Mouse (Mus musculus): ENCODE data around the gene Rerg.

Rerg gene

GRCm38 (mm10) chr6:137161491-137162088 lies 8.7 kb downstream of the Rerg start:
- no peak for DNase-seq

DNA sequence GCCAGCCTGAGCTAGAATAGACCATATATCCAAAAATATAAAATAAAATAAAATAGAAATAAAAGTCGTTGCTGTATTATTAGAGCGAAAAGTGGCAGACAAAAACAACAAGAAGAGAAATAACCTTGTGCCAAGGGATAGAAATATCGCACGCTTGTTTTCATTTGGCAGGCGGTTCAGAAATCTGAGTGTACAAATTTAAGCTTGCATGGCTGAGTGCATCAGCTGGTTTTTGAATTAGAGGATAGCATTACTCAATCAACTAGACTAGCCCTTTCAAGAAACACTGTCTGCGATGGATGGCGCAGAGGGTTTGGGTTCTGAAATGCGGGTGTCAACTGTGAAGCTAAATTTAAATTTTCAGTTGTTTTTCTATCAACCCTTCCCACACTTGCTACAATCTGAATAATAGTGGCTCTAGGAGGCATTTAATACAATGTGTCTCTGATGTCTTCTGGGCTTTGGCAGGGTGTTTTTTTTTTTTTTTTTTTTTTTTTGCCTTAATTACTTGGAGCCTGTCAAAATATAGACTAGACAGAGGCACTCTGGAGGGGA lies 10.8 kb downstream of the Rerg start:
- DNase-seq, result no peak

GRCm38 (mm10) chr6:137156437-137157219 lies 13.7 kb downstream of the Rerg start:
- DNase-seq, result no peak

- DNase-seq, result no peak
Measured at GRCm38 (mm10) chr6:137155196-137156137, 14.8 kb downstream of the Rerg start.

DNA sequence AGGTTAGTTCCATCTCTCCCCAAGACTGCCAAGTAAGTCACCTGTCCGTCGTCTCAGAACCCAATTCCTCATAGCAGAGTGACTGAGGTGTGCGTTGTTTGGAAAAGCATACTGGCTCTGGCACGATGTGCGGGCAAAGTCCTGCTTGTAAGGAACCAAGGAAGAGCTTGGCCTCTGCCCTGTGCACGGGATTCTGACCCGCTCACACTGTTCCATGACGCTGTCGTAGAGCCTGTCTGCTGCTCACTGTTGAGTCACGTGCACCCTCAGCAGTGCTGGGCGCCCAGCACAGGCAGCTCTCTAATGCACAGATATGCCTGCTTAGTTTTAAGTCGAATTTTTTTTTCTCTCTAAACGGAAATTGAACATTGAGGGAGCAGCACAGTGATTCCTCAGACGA lies 17.3 kb downstream of the Rerg start:
- no peak for DNase-seq

- DNase-seq, result no peak
Measured at GRCm38 (mm10) chr6:137151015-137151414, 19.3 kb downstream of the Rerg start.

- DNase-seq, result no peak
Measured at GRCm38 (mm10) chr6:137149833-137150232, 20.5 kb downstream of the Rerg start.

- no peak for DNase-seq
Measured at GRCm38 (mm10) chr6:137146910-137147309, 23.4 kb downstream of the Rerg start.

DNA sequence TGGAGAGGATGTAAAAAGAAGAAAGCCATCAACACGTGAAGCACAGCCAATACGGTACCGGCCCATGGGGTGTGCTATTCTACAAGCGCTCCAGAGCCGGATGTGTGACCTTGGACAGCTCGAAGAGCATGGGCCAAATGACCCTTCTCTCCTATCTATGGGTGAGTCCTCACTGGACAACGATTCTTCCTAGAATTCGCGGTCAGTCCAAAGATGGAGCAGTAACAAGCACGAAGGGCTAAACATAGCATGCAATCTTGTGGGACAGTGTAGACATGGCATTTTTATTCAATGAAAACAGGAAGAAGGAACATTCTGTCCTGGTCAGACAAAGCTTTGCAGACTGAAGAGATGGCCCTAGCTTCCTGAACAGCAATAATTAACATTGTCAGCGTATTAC lies 24.7 kb downstream of the Rerg start:
- DNase-seq, result no peak

DNA sequence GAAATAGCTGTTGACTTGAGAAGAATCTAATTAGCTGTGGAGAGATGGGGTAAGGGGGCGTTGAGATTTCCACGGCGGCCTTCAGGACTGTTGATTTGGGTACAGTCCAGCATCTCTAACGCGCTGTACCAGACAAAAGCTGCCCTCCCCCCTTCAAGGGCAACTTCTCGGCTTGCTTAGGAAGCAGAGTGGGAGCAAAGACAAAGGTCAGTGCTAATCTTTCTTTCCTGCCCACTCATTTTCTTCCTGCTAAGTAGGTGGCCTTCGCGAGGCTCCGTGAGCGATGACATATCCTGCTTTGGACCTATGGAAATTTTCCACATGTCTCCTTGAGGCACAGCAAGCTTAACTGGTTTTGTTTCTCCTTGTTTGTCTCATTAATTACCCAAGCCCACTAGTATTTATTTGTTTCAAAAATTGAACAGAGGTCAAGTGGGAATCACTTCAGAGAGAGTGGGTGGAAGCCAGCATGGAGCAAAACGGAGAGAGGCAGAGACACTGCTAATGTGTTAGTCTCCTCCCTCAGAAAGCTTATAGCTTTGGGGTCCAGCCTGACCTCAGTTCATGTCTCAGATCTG lies 25.2 kb downstream of the Rerg start:
- DNase-seq, result no peak

GRCm38 (mm10) chr6:137144526-137144840 lies 25.8 kb downstream of the Rerg start:
- DNase-seq, result no peak

- DNase-seq, result no peak
Measured at GRCm38 (mm10) chr6:137143818-137144525, 26.3 kb downstream of the Rerg start.

- no peak for DNase-seq
Measured at GRCm38 (mm10) chr6:137142796-137143195, 27.5 kb downstream of the Rerg start.

- DNase-seq, result no peak
Measured at GRCm38 (mm10) chr6:137141247-137141820, 29.0 kb downstream of the Rerg start.

GRCm38 (mm10) chr6:137138822-137139221 lies 31.5 kb downstream of the Rerg start:
- DNase-seq, result no peak

DNA sequence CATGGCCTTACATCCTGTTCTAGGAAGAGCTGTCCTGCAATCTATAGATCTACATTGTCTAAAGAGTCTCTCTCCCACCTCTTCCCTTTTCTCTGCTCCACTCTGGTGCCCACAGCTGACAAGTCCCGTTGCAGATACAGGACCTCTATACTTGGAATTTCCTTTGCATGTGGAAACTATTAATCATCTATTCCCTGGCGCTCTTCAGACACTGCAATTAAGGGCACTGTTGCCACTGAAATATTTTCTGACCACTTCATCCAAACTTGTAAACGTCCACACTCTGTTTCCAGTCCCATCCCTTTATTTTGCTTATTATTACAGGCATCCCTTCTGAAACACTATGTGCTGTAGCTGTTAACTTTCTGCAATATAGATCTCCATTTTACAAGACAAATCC lies 31.9 kb downstream of the Rerg start:
- DNase-seq, result no peak

DNA sequence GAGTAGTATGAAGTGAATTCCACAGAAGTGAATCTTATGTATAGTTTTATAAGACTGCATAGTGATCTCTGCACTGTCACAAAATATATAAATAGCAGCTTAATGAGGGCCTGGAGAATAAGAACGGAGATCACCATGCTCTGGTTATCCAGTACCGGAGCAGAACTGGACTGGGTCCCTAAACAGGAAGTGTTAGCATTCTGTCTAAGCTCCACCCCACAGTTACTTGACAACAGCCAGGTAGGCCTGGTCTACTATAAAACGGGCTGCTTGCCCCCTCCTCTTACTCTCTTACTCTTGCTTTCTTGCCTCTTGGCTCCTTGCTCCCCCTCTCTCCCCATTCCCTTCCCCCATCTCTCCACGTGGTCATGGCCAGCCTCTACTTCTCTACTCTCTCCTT lies 33.9 kb downstream of the Rerg start:
- no peak for DNase-seq

- no peak for DNase-seq
Measured at GRCm38 (mm10) chr6:137135506-137136391, 34.5 kb downstream of the Rerg start.

- no peak for DNase-seq
Measured at GRCm38 (mm10) chr6:137131794-137132193, 38.5 kb downstream of the Rerg start.

DNA sequence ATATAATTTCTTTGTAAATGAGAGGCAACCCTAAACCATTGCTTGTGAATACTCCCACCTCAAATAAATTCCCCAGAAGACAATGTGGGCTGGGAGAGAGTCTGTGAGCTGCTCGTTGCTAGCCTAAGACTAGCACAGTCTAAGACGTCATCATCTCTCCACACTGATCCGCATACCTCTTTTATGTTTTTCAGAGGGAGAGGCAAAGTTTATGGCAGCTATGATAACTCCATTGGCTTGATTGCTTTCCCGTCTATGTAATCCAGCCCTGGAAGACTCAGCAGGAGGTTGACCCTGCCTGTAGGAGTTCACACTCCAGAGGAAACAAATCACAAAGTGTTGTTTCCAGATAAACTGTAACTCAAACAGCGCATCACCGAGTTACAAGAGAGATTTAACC lies 38.9 kb downstream of the Rerg start:
- no peak for DNase-seq

GRCm38 (mm10) chr6:137126861-137127260 lies 43.4 kb downstream of the Rerg start:
- no peak for DNase-seq
